Mouse (Mus musculus): Measurements from ENCODE around the gene Dscam.

- no peak for TF ChIP-seq POLR2A (IDR thresholded peaks at IDR 0.05; ENCODE audit: borderline replicate concordance, low read depth, low read length)
- TF ChIP-seq CTCF (IDR thresholded peaks at IDR 0.05; ENCODE audit: low read depth, low read length), result no peak
Measured at GRCm38 (mm10) chr16:96630241-96630640, 540.3 kb downstream of the Dscam start.
